ENCODE assay signal across 8 mouse cellular contexts in genomic region chr1:39536701-39537100, GRCm38 (mm10). TPM values are rescaled to one million over a fixed set of nuclear protein-coding genes. Genes with fewer than 3 reads are reported as not detected.
DNase-seq lines count a peak whose midpoint lies in the region; ATAC-seq and TF ChIP-seq lines count a peak whose summit lies in the region.
"Had no signal": no experiment of that assay in that cellular context is flagged by ENCODE, and none has a peak within 500 bp of the region (broad histone marks: within the 10 kb centered on the region; RNA-seq: fewer than 3 reads in every experiment).

No protein-coding gene starts in this region.

- no peak for ATAC-seq in megakaryocyte, adult 5-6 weeks (ENCODE audit: poor library complexity, severe bottlenecking)
- ATAC-seq in forebrain, embryonic 13.5 days, result no peak
- ATAC-seq in limb, embryonic 14.5 days (ENCODE audit: low FRiP score, low read depth), result no peak
- ATAC-seq in stomach, postnatal 0 days (ENCODE audit: low FRiP score, low TSS enrichment), result no peak

- TF ChIP-seq EP300 in stomach, postnatal 0 days (optimal IDR thresholded peaks at IDR 0.05), result no peak

- H3K9me3 ChIP-seq in megakaryocyte, embryonic 14.5 days, result peaks cover 8% of the 10 kb centered on the region
- H3K9me3 ChIP-seq in forebrain, embryonic 13.5 days (replicated peaks), result no peaks in the 10 kb centered on the region
- peaks cover 8% of the 10 kb centered on the region for H3K9me3 ChIP-seq in limb, embryonic 14.5 days (ENCODE audit: control insufficient read depth, low read length)
- H3K9me3 ChIP-seq in stomach, postnatal 0 days (ENCODE audit: control insufficient read depth, low read length), result no peaks in the 10 kb centered on the region

- no peak overlapping the region for H3K27ac ChIP-seq in forebrain, embryonic 13.5 days
- H3K27ac ChIP-seq in limb, embryonic 14.5 days (replicated peaks; ENCODE audit: low read depth, low read length), result no peak overlapping the region
- no peak overlapping the region for H3K27ac ChIP-seq in stomach, postnatal 0 days (replicated peaks)

- TF ChIP-seq POLR2A in limb, embryonic 14.5 days (IDR thresholded peaks at IDR 0.05; ENCODE audit: borderline replicate concordance, extremely low read depth, insufficient read depth, insufficient read length), result no peak

- H3K4me1 ChIP-seq in megakaryocyte, embryonic 14.5 days, result peaks cover 33% of the 10 kb centered on the region
- peaks cover 20% of the 10 kb centered on the region for H3K4me1 ChIP-seq in forebrain, embryonic 13.5 days
- H3K4me1 ChIP-seq in limb, embryonic 14.5 days (ENCODE audit: control insufficient read depth, insufficient read depth, low read length), result peaks cover 18% of the 10 kb centered on the region
- no peaks in the 10 kb centered on the region; the same call in 1 of the 2 replicates for H3K4me1 ChIP-seq in stomach, postnatal 0 days (replicated peaks; ENCODE audit: control insufficient read depth, insufficient read depth)

- peaks cover 43% of the 10 kb centered on the region for H3K36me3 ChIP-seq in megakaryocyte, embryonic 14.5 days (replicated peaks; ENCODE audit: low read length)
- H3K36me3 ChIP-seq in forebrain, embryonic 13.5 days (ENCODE audit: poor library complexity, severe bottlenecking), result peaks cover 37% of the 10 kb centered on the region
- peaks cover 41% of the 10 kb centered on the region for H3K36me3 ChIP-seq in limb, embryonic 14.5 days (ENCODE audit: control insufficient read depth, insufficient read depth, low read length)
- H3K36me3 ChIP-seq in stomach, postnatal 0 days (ENCODE audit: control insufficient read depth, insufficient read depth, low read length), result peaks cover 17% of the 10 kb centered on the region

- H3K4me3 ChIP-seq in megakaryocyte, embryonic 14.5 days (replicated peaks), result peak overlapping the region; percentile 99
- H3K4me3 ChIP-seq in forebrain, embryonic 13.5 days, result peak overlapping the region; percentile 96
- H3K4me3 ChIP-seq in limb, embryonic 14.5 days (replicated peaks; ENCODE audit: low read length), result peak overlapping the region; percentile 92
- H3K4me3 ChIP-seq in stomach, postnatal 0 days (ENCODE audit: low read depth, low read length), result peak overlapping the region; percentile 94

- peak overlapping the region; percentile 85 for H3K4me2 ChIP-seq in forebrain, embryonic 13.5 days
- peak overlapping the region; percentile 67 for H3K4me2 ChIP-seq in limb, embryonic 14.5 days (replicated peaks; ENCODE audit: low read depth, low read length, severe bottlenecking)
- H3K4me2 ChIP-seq in stomach, postnatal 0 days (replicated peaks; ENCODE audit: low read depth), result peak overlapping the region; percentile 98

- TF ChIP-seq CTCF in stomach, postnatal 0 days (IDR thresholded peaks at IDR 0.05; ENCODE audit: low read depth), result no peak

- H3K27me3 ChIP-seq in megakaryocyte, embryonic 14.5 days (replicated peaks), result no peaks in the 10 kb centered on the region
- no peaks in the 10 kb centered on the region for H3K27me3 ChIP-seq in forebrain, embryonic 13.5 days
- H3K27me3 ChIP-seq in limb, embryonic 14.5 days (ENCODE audit: control insufficient read depth, insufficient read depth, low read length), result no peaks in the 10 kb centered on the region
- H3K27me3 ChIP-seq in stomach, postnatal 0 days (ENCODE audit: control insufficient read depth, insufficient read depth, low read length), result no peaks in the 10 kb centered on the region

- DNase-seq in limb, embryonic 14.5 days (ENCODE audit: low spot score), result no peak
- no peak for DNase-seq in stomach, postnatal 0 days (ENCODE audit: low spot score)
- no peak for DNase-seq in cerebellum, postnatal 25 days
- no peak for DNase-seq in thymus, postnatal 0 days (ENCODE audit: low spot score)
- DNase-seq: cerebellum, adult 18-20 months had no signal

- peak overlapping the region; percentile 95 for H3K9ac ChIP-seq in forebrain, embryonic 13.5 days
- H3K9ac ChIP-seq in limb, embryonic 14.5 days (ENCODE audit: low read depth, low read length, severe bottlenecking), result peak overlapping the region; percentile 91
- H3K9ac ChIP-seq in stomach, postnatal 0 days (ENCODE audit: low read length), result peak overlapping the region; percentile 93

- WGBS in forebrain, embryonic 13.5 days, result 40% methylated on average over 7 of the region's 7 CpGs
- WGBS in limb, embryonic 14.5 days, result 38% methylated on average over 7 of the region's 7 CpGs
- 19% methylated on average over 7 of the region's 7 CpGs for WGBS in stomach, postnatal 0 days

RNA-seq across cellular contexts. Expression of gene Cnot11, which starts 1.9 kb away (rescaled TPM):
- 29.4 and 46.8 TPM in 2 replicates for polyA plus RNA-seq in megakaryocyte, embryonic 14.5 days (2012; ENCODE audit: insufficient read depth, low replicate concordance)
- total RNA-seq in megakaryocyte, adult 5-6 weeks (2015), result 16.9 and 17.9 TPM in 2 replicates
- total RNA-seq in megakaryocyte, adult 5-6 weeks (2017), result 18.1 and 20.2 TPM in 2 replicates
- 15.9 and 17.2 TPM in 2 replicates for polyA plus RNA-seq in forebrain, embryonic 13.5 days (2015; fragmentation: Nextera tagmentation; extraction: Ambion mirVana)
- polyA plus RNA-seq in limb, embryonic 14.5 days (2012; rRNA removed), result 23.8 and 27.6 TPM in 2 replicates
- 28.2 and 30.6 TPM in 2 replicates for polyA plus RNA-seq in limb, embryonic 14.5 days (2014; fragmentation: Nextera tagmentation; extraction: Ambion mirVana)
- 11.1 and 12.3 TPM in 2 replicates for polyA plus RNA-seq in stomach, postnatal 0 days (2015; fragmentation: Nextera tagmentation; extraction: Ambion mirVana)
- 24.3 and 24.6 TPM in 2 replicates for polyA plus RNA-seq in thymus, postnatal 0 days (2015; fragmentation: Nextera tagmentation; extraction: Ambion mirVana)

RNA-seq across cellular contexts. Expression of gene Rnf149, which starts 40.5 kb away (rescaled TPM):
- polyA plus RNA-seq in megakaryocyte, embryonic 14.5 days (2012; ENCODE audit: insufficient read depth, low replicate concordance), result 3.8 and 26.0 TPM in 2 replicates
- total RNA-seq in megakaryocyte, adult 5-6 weeks (2015), result 56.1 and 61.0 TPM in 2 replicates
- total RNA-seq in megakaryocyte, adult 5-6 weeks (2017), result 69.5 and 70.7 TPM in 2 replicates
- 20.0 and 20.7 TPM in 2 replicates for polyA plus RNA-seq in forebrain, embryonic 13.5 days (2015; fragmentation: Nextera tagmentation; extraction: Ambion mirVana)
- 27.6 and 29.3 TPM in 2 replicates for polyA plus RNA-seq in limb, embryonic 14.5 days (2012; rRNA removed)
- 27.0 and 29.4 TPM in 2 replicates for polyA plus RNA-seq in limb, embryonic 14.5 days (2014; fragmentation: Nextera tagmentation; extraction: Ambion mirVana)
- 30.2 and 33.5 TPM in 2 replicates for polyA plus RNA-seq in stomach, postnatal 0 days (2015; fragmentation: Nextera tagmentation; extraction: Ambion mirVana)
- polyA plus RNA-seq in thymus, postnatal 0 days (2015; fragmentation: Nextera tagmentation; extraction: Ambion mirVana), result 10.6 and 18.3 TPM in 2 replicates

RNA-seq across cellular contexts. Expression of gene Tbc1d8, which starts 58.1 kb away (rescaled TPM):
- 1.7 and 6.4 TPM in 2 replicates for polyA plus RNA-seq in megakaryocyte, embryonic 14.5 days (2012; ENCODE audit: insufficient read depth, low replicate concordance)
- total RNA-seq in megakaryocyte, adult 5-6 weeks (2015), result 60.6 and 61.8 TPM in 2 replicates
- 35.5 and 46.5 TPM in 2 replicates for total RNA-seq in megakaryocyte, adult 5-6 weeks (2017)
- 6.1 and 6.9 TPM in 2 replicates for polyA plus RNA-seq in forebrain, embryonic 13.5 days (2015; fragmentation: Nextera tagmentation; extraction: Ambion mirVana)
- 14.3 TPM in 2 replicates for polyA plus RNA-seq in limb, embryonic 14.5 days (2012; rRNA removed)
- 10.7 and 11.5 TPM in 2 replicates for polyA plus RNA-seq in limb, embryonic 14.5 days (2014; fragmentation: Nextera tagmentation; extraction: Ambion mirVana)
- polyA plus RNA-seq in stomach, postnatal 0 days (2015; fragmentation: Nextera tagmentation; extraction: Ambion mirVana), result 5.3 and 7.3 TPM in 2 replicates
- 5.9 and 7.4 TPM in 2 replicates for polyA plus RNA-seq in thymus, postnatal 0 days (2015; fragmentation: Nextera tagmentation; extraction: Ambion mirVana)
